Mouse (Mus musculus): ENCODE data around the gene Etv6.

DNA sequence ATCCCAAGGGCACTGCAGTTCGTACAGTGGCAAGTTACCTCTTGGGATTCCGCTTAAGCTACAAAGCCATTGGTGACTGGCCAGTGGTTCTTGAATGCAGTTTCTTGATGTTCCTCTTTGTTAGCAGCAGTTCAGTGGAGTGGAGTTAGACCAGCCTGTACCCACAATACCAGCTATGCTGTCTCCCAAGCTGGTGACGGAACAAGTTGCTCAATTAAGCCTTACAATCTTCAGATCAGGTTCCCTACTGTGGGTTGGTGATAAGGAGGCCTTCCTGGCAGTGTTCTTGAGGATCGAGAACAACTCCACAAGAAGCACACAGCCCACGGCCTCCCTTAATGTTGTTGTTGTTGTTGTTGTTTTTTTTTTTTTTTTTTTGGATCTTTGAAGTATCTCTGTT lies 95.3 kb downstream of the Etv6 start:
- TF ChIP-seq CTCF (IDR thresholded peaks at IDR 0.05; ENCODE audit: insufficient read depth, low read depth, low read length) (no peak), POLR2A (IDR thresholded peaks at IDR 0.05; ENCODE audit: insufficient read depth, low read depth, low read length) (no peak)
